Mouse (Mus musculus) MEL (cell line): ENCODE results near the gene Hat1. TPM values are rescaled to one million over a fixed set of nuclear protein-coding genes. Genes with fewer than 3 reads are reported as not detected.
A peak's percentile ranks its signal among the peaks of the same experiment; 100 is the strongest.

ENCODE experiments used
- DNase-seq: peaks from one replicate; pipeline ENCODE4 v3.0.0; 2011; ENCODE audit warnings: low read depth, low spot score
- H3K27ac ChIP-seq: 2 replicates; pipeline ENCODE4 v1.5.1; 2012; ENCODE audit warnings: low read depth, mild to moderate bottlenecking, control low read depth, low read length, moderate library complexity; ENCODE audit not compliant: control insufficient read depth
- H3K27me3 ChIP-seq, 2 experiments: fragments of 150-350 bp in 1 of 2; sonication (generic) in 1 of 2; 2 replicates each; pipeline ENCODE4 v1.6.1; 2012; ENCODE audit warnings: low read length in 2 of 2, mild to moderate bottlenecking in 2 of 2, improper control_type of control experiment in 1 of 2, moderate library complexity in 1 of 2; ENCODE audit not compliant: insufficient read depth in 2 of 2, control insufficient read depth in 1 of 2
- H3K36me3 ChIP-seq, 2 experiments: 2 replicates each; pipeline ENCODE4 v1.6.1; 2012 to 2014; ENCODE audit warnings: low read length in 2 of 2, improper control_type of control experiment in 1 of 2, inconsistent platforms in 1 of 2, mild to moderate bottlenecking in 1 of 2; ENCODE audit not compliant: insufficient read depth in 2 of 2, control insufficient read depth in 1 of 2
- H3K4me1 ChIP-seq, 2 experiments: fragments of 150-350 bp in 1 of 2; sonication (generic) in 1 of 2; 2 replicates each; pipeline ENCODE4 v1.6.1; 2012; ENCODE audit warnings: low read length in 2 of 2, improper control_type of control experiment in 1 of 2, mild to moderate bottlenecking in 1 of 2; ENCODE audit not compliant: insufficient read depth in 2 of 2, control insufficient read depth in 1 of 2
- H3K4me3 ChIP-seq, 2 experiments: fragments of 150-350 bp in 1 of 2; sonication (generic) in 1 of 2; 2 replicates each; pipeline ENCODE4 v1.5.1; 2012; ENCODE audit warnings: low read depth in 2 of 2, low read length in 2 of 2, mild to moderate bottlenecking in 2 of 2, moderate library complexity in 2 of 2, control low read depth in 1 of 2, improper control_type of control experiment in 1 of 2; ENCODE audit not compliant: control insufficient read depth in 1 of 2, insufficient read depth in 1 of 2
- H3K79me2 ChIP-seq: 2 replicates; pipeline ENCODE4 v1.6.1; 2012; ENCODE audit warnings: mild to moderate bottlenecking, low read length, moderate library complexity; ENCODE audit not compliant: control insufficient read depth, poor library complexity, insufficient read depth
- H3K9ac ChIP-seq: 2 replicates; pipeline ENCODE4 v1.6.1; 2012; ENCODE audit warnings: low read depth, mild to moderate bottlenecking, control low read depth, low read length, moderate library complexity; ENCODE audit not compliant: control insufficient read depth, poor library complexity, severe bottlenecking
- H3K9me3 ChIP-seq: fragments of 150-350 bp; sonication (generic); replicated peaks from 2 replicates; pipeline ENCODE4 v1.6.1; 2012; ENCODE audit warnings: mild to moderate bottlenecking, low read length, improper control_type of control experiment, moderate library complexity; ENCODE audit not compliant: insufficient read depth
- BHLHE40 ChIP-seq: IDR thresholded peaks from 2 replicates; pipeline ENCODE4 v1.6.1; 2012; ENCODE audit warnings: low read depth, mild to moderate bottlenecking, inconsistent platforms, low read length, improper control_type of control experiment, borderline replicate concordance
- CHD1 ChIP-seq: IDR thresholded peaks from 2 replicates; pipeline ENCODE4 v1.6.1; 2012; ENCODE audit warnings: low read depth, mild to moderate bottlenecking, inconsistent platforms, low read length, improper control_type of control experiment
- E2F4 ChIP-seq: IDR thresholded peaks from 2 replicates; pipeline ENCODE4 v1.6.1; 2011; ENCODE audit warnings: low read depth, low read length, improper control_type of control experiment, borderline replicate concordance
- ELF1 ChIP-seq: IDR thresholded peaks from 2 replicates; pipeline ENCODE4 v1.6.1; 2014; ENCODE audit warnings: low read depth, mild to moderate bottlenecking, inconsistent platforms, low read length, improper control_type of control experiment, moderate library complexity
- EP300 ChIP-seq, 2 experiments: IDR thresholded peaks; 2 replicates each; pipeline ENCODE4 v1.6.1; 2011; ENCODE audit warnings: improper control_type of control experiment in 2 of 2, low read length in 2 of 2, low read depth in 1 of 2, mild to moderate bottlenecking in 1 of 2
- ETS1 ChIP-seq: IDR thresholded peaks from 2 replicates; pipeline ENCODE4 v1.6.1; 2012; ENCODE audit warnings: low read depth, mild to moderate bottlenecking, inconsistent platforms, low read length, improper control_type of control experiment, moderate library complexity
- GABPA ChIP-seq: IDR thresholded peaks from 2 replicates; pipeline ENCODE4 v1.6.1; 2012; ENCODE audit warnings: low read depth, mild to moderate bottlenecking, inconsistent platforms, low read length, improper control_type of control experiment, moderate library complexity
- GATA1 ChIP-seq: IDR thresholded peaks from 2 replicates; pipeline ENCODE4 v1.6.1; 2011; ENCODE audit warnings: low read depth, low read length, improper control_type of control experiment
- HCFC1 ChIP-seq: IDR thresholded peaks from 2 replicates; pipeline ENCODE4 v1.6.1; 2012; ENCODE audit warnings: low read depth, mild to moderate bottlenecking, inconsistent platforms, low read length, improper control_type of control experiment, moderate library complexity
- JUND ChIP-seq: IDR thresholded peaks from 2 replicates; pipeline ENCODE4 v1.6.1; 2011; ENCODE audit warnings: low read depth, mild to moderate bottlenecking, improper control_type of control experiment, low read length
- MAFK ChIP-seq: IDR thresholded peaks from 2 replicates; pipeline ENCODE4 v1.6.1; 2011; ENCODE audit warnings: low read depth, mild to moderate bottlenecking, low read length, improper control_type of control experiment, borderline replicate concordance
- MAX ChIP-seq: IDR thresholded peaks from 2 replicates; pipeline ENCODE4 v1.6.1; 2011; ENCODE audit warnings: low read length, improper control_type of control experiment
- MAZ ChIP-seq: IDR thresholded peaks from 2 replicates; pipeline ENCODE4 v1.6.1; 2012; ENCODE audit warnings: low read depth, mild to moderate bottlenecking, inconsistent platforms, low read length, improper control_type of control experiment
- MEF2A ChIP-seq: IDR thresholded peaks from 2 replicates; pipeline ENCODE4 v1.6.1; 2014; ENCODE audit warnings: low read depth, mild to moderate bottlenecking, inconsistent platforms, low read length, improper control_type of control experiment; ENCODE audit not compliant: poor library complexity, insufficient replicate concordance, severe bottlenecking; ENCODE audit errors: extremely low read depth
- MXI1 ChIP-seq: IDR thresholded peaks from 2 replicates; pipeline ENCODE4 v1.6.1; 2011; ENCODE audit warnings: mild to moderate bottlenecking, low read depth, low read length, improper control_type of control experiment
- MYB ChIP-seq: IDR thresholded peaks from 2 replicates; pipeline ENCODE4 v1.6.1; 2011; ENCODE audit warnings: mild to moderate bottlenecking, low read depth, low read length, improper control_type of control experiment
- MYC ChIP-seq: IDR thresholded peaks from 2 replicates; pipeline ENCODE4 v1.6.1; 2011; ENCODE audit warnings: low read depth, mild to moderate bottlenecking, low read length, improper control_type of control experiment, moderate library complexity
- NELFE ChIP-seq: IDR thresholded peaks from 2 replicates; pipeline ENCODE4 v1.6.1; 2011; ENCODE audit warnings: low read depth, low read length, improper control_type of control experiment
- NRF1 ChIP-seq: IDR thresholded peaks from 2 replicates; pipeline ENCODE4 v1.6.1; 2014; ENCODE audit warnings: low read depth, mild to moderate bottlenecking, inconsistent platforms, low read length, improper control_type of control experiment, moderate library complexity; ENCODE audit not compliant: poor library complexity, insufficient read depth, severe bottlenecking
- POLR2A ChIP-seq, 2 experiments: IDR thresholded peaks; 2 replicates each; pipeline ENCODE4 v1.6.1; 2011 to 2012; ENCODE audit warnings: low read length in 2 of 2, mild to moderate bottlenecking in 2 of 2, control low read depth in 1 of 2, improper control_type of control experiment in 1 of 2, low read depth in 1 of 2, moderate library complexity in 1 of 2; ENCODE audit not compliant: control insufficient read depth in 1 of 2, insufficient read depth in 1 of 2, poor library complexity in 1 of 2
- POLR2AphosphoS2 ChIP-seq: IDR thresholded peaks from 2 replicates; pipeline ENCODE4 v1.6.1; 2011; ENCODE audit warnings: low read length, improper control_type of control experiment
- POLR2AphosphoS5 ChIP-seq: IDR thresholded peaks from 2 replicates; pipeline ENCODE4 v1.6.1; 2012; ENCODE audit warnings: low read depth, borderline replicate concordance, mild to moderate bottlenecking, inconsistent platforms, low read length, moderate library complexity, mixed read lengths
- RAD21 ChIP-seq: IDR thresholded peaks from 2 replicates; pipeline ENCODE4 v1.6.1; 2011; ENCODE audit warnings: mild to moderate bottlenecking, low read depth, low read length, improper control_type of control experiment
- SIN3A ChIP-seq: IDR thresholded peaks from 2 replicates; pipeline ENCODE4 v1.6.1; 2012; ENCODE audit warnings: low read length, improper control_type of control experiment, inconsistent platforms
- TAL1 ChIP-seq: IDR thresholded peaks from 2 replicates; pipeline ENCODE4 v1.6.1; 2012; ENCODE audit warnings: mild to moderate bottlenecking, inconsistent platforms, low read length, moderate library complexity, mixed read lengths
- TBP ChIP-seq: IDR thresholded peaks from 2 replicates; pipeline ENCODE4 v1.8.0; 2011; ENCODE audit warnings: low read depth, low read length, improper control_type of control experiment
- TCF12 ChIP-seq: IDR thresholded peaks from 2 replicates; pipeline ENCODE4 v1.6.1; 2014; ENCODE audit warnings: low read depth, mild to moderate bottlenecking, inconsistent platforms, low read length, improper control_type of control experiment, moderate library complexity
- UBTF ChIP-seq: IDR thresholded peaks from 2 replicates; pipeline ENCODE4 v1.6.1; 2012; ENCODE audit warnings: low read depth, mild to moderate bottlenecking, inconsistent platforms, low read length, improper control_type of control experiment, moderate library complexity, borderline replicate concordance; ENCODE audit not compliant: insufficient read depth
- USF2 ChIP-seq, 2 experiments: IDR thresholded peaks; 2 replicates each; pipeline ENCODE4 v1.6.1; 2011 to 2012; ENCODE audit warnings: improper control_type of control experiment in 2 of 2, low read length in 2 of 2, borderline replicate concordance in 1 of 2, inconsistent platforms in 1 of 2, low read depth in 1 of 2, mild to moderate bottlenecking in 1 of 2; ENCODE audit not compliant: insufficient read depth in 1 of 2
- ZC3H11A ChIP-seq: IDR thresholded peaks from 2 replicates; pipeline ENCODE4 v1.6.1; 2012; ENCODE audit warnings: low read depth, mild to moderate bottlenecking, inconsistent platforms, low read length, improper control_type of control experiment
- ZKSCAN1 ChIP-seq: IDR thresholded peaks from 2 replicates; pipeline ENCODE4 v1.6.1; 2012; ENCODE audit warnings: low read depth, mild to moderate bottlenecking, inconsistent platforms, low read length, improper control_type of control experiment, moderate library complexity
- ZMIZ1 ChIP-seq: IDR thresholded peaks from 2 replicates; pipeline ENCODE4 v1.6.1; 2012; ENCODE audit warnings: low read depth, mild to moderate bottlenecking, inconsistent platforms, low read length, improper control_type of control experiment, moderate library complexity
- polyA plus RNA-seq, 2 experiments: library from polyadenylated mRNA; stranded (reverse) in 1 of 2; unstranded in 1 of 2; fragments of >175 nt in 1 of 2; fragments of >200 nt in 1 of 2; gene quantifications; 2 replicates each; pipeline versions ENCODE4 v1.2.1 to v1.2.4; 2012; ENCODE audit warnings: low replicate concordance in 2 of 2, low read depth in 1 of 2; ENCODE audit not compliant: insufficient read length in 2 of 2, insufficient read depth in 1 of 2, missing spikeins in 1 of 2
- total RNA-seq: library from RNA; depleted of rRNA; stranded (reverse); fragments of 300-350 nt; gene quantifications from 2 replicates; pipeline ENCODE4 v1.2.3, GENCODE M21; 2012

The Hat1 gene
- total and polyA plus RNA-seq, 3 experiments = 167 TPM; not detected in 1

DNA sequence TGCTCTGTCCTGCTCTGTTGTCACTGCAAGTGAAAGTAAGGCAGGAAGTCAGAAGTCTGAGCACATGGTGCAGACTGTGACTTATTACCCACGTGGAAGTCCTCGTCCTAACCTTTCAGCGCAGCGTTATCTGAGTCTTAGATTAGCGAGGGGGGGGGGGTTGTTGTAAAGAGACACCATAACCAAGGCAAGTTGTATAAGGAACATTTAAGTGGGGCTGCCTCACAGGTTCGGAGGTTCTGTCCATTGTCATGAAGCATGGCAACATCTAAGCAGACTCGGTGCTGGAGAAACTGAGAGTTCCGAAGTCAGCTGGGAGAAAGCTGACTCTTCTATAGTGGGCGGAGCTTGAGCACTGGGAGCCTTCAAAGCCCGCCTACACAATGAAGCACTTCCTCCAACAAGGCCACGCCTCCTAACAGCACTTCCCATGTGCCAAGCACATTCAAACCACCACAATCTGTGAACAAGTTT is 12.3 kb upstream of the Hat1 start (continued):
- TF ChIP-seq GATA1 (peak; percentile 66; the same call in 1 of the 2 replicates), POLR2A (IDR thresholded peaks at IDR 0.05; ENCODE audit: control insufficient read depth in 1 of 2, insufficient read depth in 1 of 2, low read depth in 1 of 2, low read length in 2 of 2, poor library complexity in 1 of 2) (peak; percentile 25 to 84; a peak in 2 of 4 replicates), GABPA (no peak), NELFE (peak; percentile 84), NRF1 (no peak), EP300 (IDR thresholded peaks at IDR 0.05; ENCODE audit: low read depth in 1 of 2, low read length in 2 of 2) (0 out of 4 replicates have a peak, but pooled peaks of 1 of the 2 experiments have one; percentile 14)

DNA sequence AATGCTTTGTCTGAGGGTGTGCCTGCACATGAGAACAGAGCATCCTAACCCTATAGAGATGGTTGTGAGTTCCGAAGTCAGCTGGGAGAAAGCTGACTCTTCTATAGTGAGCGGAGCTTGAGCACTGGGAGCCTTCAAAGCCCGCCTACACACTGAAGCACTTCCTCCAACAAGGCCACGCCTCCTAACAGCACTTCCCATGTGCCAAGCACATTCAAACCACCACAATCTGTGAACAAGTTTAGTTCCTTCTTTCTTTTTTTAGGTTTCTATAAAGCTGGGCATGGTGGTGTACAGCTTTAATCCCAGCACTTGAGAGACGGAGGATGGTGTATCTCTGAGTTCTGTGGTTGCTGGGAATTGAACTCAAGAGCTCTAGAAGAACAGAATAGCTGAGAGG is 11.3 kb upstream of the Hat1 start:
- DNase-seq = peak; percentile 87
- H3K79me2 ChIP-seq = no peaks in the 10 kb centered on the region; the same call in 1 of the 2 replicates
- peaks cover 0 to 24% of the 10 kb centered on the region in 2 experiments; a peak in 2 of 4 replicates for H3K36me3 ChIP-seq
- no peaks in the 10 kb centered on the region for H3K27me3 ChIP-seq
- no peaks in the 10 kb centered on the region for H3K9me3 ChIP-seq
- H3K4me1 ChIP-seq = peaks cover 4 to 24% of the 10 kb centered on the region in 2 experiments
- peak overlapping the region; percentile 38 for H3K4me3 ChIP-seq
- H3K9ac ChIP-seq = peak overlapping the region; percentile 55
- H3K27ac ChIP-seq = peak overlapping the region; percentile 80
- TF ChIP-seq MEF2A (0 out of 2 replicates have a peak, but pooled peaks have one; percentile 9), POLR2AphosphoS2 (no peak), TCF12 (no peak), HCFC1 (peak; percentile 66; the same call in 1 of the 2 replicates), GABPA (no peak), ELF1 (0 out of 2 replicates have a peak, but pooled peaks have one; percentile 47), EP300 (IDR thresholded peaks at IDR 0.05; ENCODE audit: low read depth in 1 of 2, low read length in 2 of 2) (no peak), MAX (peak; percentile 87), UBTF (no peak), MYC (peak; percentile 94), USF2 (IDR thresholded peaks at IDR 0.05; ENCODE audit: borderline replicate concordance in 1 of 2, insufficient read depth in 1 of 2, low read depth in 1 of 2, low read length in 2 of 2) (no peak), JUND (no peak), E2F4 (no peak), TBP (0 out of 2 replicates have a peak, but pooled peaks have one; percentile 36), NELFE (peak; percentile 40; the same call in 1 of the 2 replicates), ZKSCAN1 (no peak), RAD21 (no peak), ETS1 (peak; percentile 54; the same call in 1 of the 2 replicates), MXI1 (peak; percentile 82), MYB (no peak), ZMIZ1 (no peak), ZC3H11A (no peak), POLR2AphosphoS5 (no peak), MAFK (no peak), CHD1 (no peak), GATA1 (no peak), MAZ (no peak), TAL1 (no peak), POLR2A (IDR thresholded peaks at IDR 0.05; ENCODE audit: control insufficient read depth in 1 of 2, insufficient read depth in 1 of 2, low read depth in 1 of 2, low read length in 2 of 2, poor library complexity in 1 of 2) (peak in 1 of 2 experiments; percentile 67; a peak in 2 of 4 replicates), BHLHE40 (no peak), SIN3A (no peak)
